Mouse (Mus musculus) adipocyte (in vitro differentiated cells): ENCODE results near the gene Lag3.

ENCODE experiments used
- DNase-seq: peaks from one replicate; pipeline ENCODE4 v3.0.0-alpha.2; 2016; ENCODE audit warnings: low spot score

Gene Lag3

DNA sequence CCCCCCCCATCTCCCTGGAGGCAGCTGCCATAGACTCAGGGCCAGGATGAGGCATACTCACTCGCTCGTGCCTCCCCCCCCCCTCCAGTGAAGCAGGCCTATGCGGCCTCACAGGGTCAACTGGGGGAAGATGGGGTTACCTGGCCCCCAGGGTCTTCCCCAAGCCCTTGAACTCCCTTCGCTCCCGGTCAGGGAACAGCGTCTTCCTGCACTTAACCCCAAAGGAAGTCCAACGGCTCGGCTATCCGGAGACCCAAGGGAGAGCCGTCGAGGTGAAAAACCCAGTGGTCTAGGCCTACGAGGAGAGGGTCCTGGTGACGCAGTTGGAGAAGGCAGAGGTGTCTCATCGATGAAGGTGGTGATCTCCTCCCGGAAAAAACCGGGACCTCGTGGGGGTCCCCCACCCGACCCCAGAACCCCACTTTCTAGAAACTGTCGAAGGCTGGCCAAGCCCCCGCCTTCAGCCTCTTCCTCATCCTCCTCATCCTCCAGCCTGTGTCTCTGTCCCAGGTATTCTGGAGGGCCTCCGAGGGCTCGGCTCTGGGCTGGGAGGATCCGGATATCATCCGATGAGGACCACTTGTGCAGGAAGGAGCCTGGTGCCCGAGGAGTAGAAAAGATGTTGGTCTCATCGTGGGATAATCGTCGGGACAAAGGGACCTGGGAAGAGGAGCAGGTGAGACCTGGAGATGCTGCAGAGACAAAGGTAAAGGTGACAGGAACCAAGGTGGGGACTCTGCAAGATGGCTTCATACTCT is 52.8 kb downstream of the Lag3 start:
- no peak for DNase-seq

GRCm38 (mm10) chr6:124857840-124858530 is 53.5 kb downstream of the Lag3 start:
- no peak for DNase-seq

GRCm38 (mm10) chr6:124856916-124857839 is 54.3 kb downstream of the Lag3 start, which contains the start of gene P3h3:
Gene P3h3 (minus strand): TSS chr6:124857752.
- peak; percentile 65 for DNase-seq

DNA sequence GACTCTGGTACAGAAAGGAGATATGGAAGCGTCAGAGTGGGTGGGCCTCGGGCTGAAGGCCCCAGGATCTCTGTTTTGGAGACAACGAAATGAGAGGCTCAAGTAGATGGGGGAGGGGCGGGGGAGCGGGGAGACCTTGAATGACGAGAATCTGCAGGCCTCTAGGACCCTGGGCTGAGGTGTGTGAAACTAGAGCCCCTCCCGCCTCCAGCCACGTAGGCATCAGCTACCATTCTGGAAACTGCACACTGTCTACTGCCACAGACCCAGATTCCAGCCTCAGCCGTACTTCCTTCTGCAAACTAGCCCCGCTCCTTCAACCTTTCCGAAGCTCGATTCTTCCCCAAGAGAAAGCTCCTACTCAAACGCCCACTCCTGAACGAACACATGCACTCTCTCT is 55.2 kb downstream of the Lag3 start:
- no peak for DNase-seq

GRCm38 (mm10) chr6:124854647-124855046 is 56.9 kb downstream of the Lag3 start:
- no peak for DNase-seq
